Mouse (Mus musculus): ENCODE results near the gene Slc4a5. TPM values are rescaled to one million over a fixed set of nuclear protein-coding genes. Genes with fewer than 3 reads are reported as not detected.

The Slc4a5 gene
- 0.63 and 0.78 TPM in 2 replicates for polyA plus RNA-seq (2014; fragmentation: Nextera tagmentation; extraction: Ambion mirVana)

DNA sequence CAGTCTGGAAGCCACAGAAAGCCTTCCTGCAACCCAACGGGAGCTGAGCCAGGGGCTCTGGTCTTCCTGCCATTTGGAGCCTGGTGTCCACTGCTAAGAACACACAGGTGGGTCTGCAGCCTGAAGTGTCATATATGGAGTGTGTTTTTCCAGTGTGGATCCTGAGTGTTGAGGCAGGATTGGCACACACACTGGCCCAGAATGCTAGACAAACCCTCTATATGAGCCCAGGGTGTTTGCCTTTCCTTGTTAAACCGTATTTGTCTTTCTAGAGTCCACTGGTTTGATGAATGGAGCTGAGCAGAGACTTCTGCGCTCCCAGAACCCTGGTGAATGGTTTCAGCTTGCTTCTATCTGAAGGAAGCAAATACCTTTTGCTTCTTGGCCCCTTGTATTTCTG, at the start of gene Slc4a5:
Gene Slc4a5 (plus strand): TSS at position 15 of the 400 bp plus-strand sequence.
- no peak for ATAC-seq
- 81% methylated on average over 3 of the region's 3 CpGs for WGBS

DNA sequence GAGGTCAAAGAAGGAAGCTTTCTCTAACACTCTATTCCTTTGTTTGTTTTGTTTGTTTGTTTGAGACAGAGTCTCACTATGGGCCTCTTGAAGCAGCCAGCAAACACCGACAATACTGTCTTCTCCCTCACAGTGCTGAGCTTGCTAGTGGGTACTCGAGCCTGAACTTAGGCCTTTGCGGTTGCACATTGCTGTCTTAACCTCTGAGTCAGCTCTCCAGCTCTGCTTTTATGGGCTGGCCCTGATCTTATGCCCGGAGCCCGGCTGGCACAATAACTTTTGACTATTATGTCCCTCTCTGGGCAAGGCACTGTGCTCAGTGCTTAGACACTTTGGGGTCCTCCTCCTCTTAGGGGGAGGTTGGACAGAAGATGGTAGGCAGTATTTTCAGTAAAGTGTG, 49.8 kb upstream of the Slc4a5 start:
- DNase-seq (ENCODE audit: low spot score) (no peak), ATAC-seq (no peak)
- Histone ChIP-seq H3K4me2 (ENCODE audit: low read length) (no peak overlapping the region), H3K9ac (ENCODE audit: low read length) (no peak overlapping the region), H3K9me3 (replicated peaks; ENCODE audit: control insufficient read depth, low read length) (no peaks in the 10 kb centered on the region), H3K4me1 (ENCODE audit: control insufficient read depth, insufficient read depth, low read length) (peaks cover 14% of the 10 kb centered on the region), H3K27me3 (replicated peaks; ENCODE audit: control insufficient read depth, insufficient read depth, low read length) (no peaks in the 10 kb centered on the region), H3K4me3 (ENCODE audit: low read depth, low read length) (no peak overlapping the region), H3K27ac (ENCODE audit: low read depth, low read length) (no peak overlapping the region), H3K36me3 (ENCODE audit: control insufficient read depth, insufficient read depth, low read length) (no peaks in the 10 kb centered on the region; the same call in 1 of the 2 replicates)
- 88% methylated on average over 5 of the region's 5 CpGs for WGBS

More for the DNA sequence above, at the start of gene Slc4a5:
- no peak within 1 kb of the TSS for H3K4me2 ChIP-seq (ENCODE audit: low read length)
- H3K4me3 ChIP-seq (ENCODE audit: low read depth, low read length) = no peak within 1 kb of the TSS
- H3K36me3 ChIP-seq (ENCODE audit: control insufficient read depth, insufficient read depth, low read length) = no peaks in the 10 kb centered on the region
- no peak for DNase-seq (ENCODE audit: low spot score)
- H3K9me3 ChIP-seq (replicated peaks; ENCODE audit: control insufficient read depth, low read length) = no peaks in the 10 kb centered on the region
- H3K27ac ChIP-seq (ENCODE audit: low read depth, low read length) = no peak within 1 kb of the TSS
- no peaks in the 10 kb centered on the region for H3K27me3 ChIP-seq (replicated peaks; ENCODE audit: control insufficient read depth, insufficient read depth, low read length)
- no peak within 1 kb of the TSS for H3K9ac ChIP-seq (ENCODE audit: low read length)
- no peaks in the 10 kb centered on the region for H3K4me1 ChIP-seq (ENCODE audit: control insufficient read depth, insufficient read depth, low read length)

DNA sequence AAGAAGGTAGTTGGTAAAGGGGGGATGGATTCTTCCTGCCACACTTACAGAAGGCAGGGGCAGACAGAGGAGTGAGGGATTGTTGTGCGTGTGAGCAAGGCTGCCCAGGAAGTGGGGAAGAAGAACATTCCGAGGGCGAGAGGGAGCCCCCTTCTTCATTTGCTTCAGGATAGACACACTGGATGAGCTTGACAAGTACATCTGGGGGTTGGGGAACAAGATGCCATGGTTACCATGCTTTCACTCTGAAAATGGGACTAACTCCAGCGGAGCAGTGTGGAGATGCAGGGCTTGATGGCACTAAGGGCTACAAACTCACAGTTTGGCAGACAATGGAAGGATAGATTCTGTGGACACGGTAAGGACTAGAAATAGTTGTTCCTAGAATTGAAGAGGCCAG, 48.6 kb upstream of the Slc4a5 start:
- H3K36me3 ChIP-seq (ENCODE audit: control insufficient read depth, insufficient read depth, low read length) = no peaks in the 10 kb centered on the region; the same call in 1 of the 2 replicates
- H3K27ac ChIP-seq (ENCODE audit: low read depth, low read length) = no peak overlapping the region
- WGBS = 86% methylated on average over 5 of the region's 5 CpGs
- H3K9ac ChIP-seq (ENCODE audit: low read length) = no peak overlapping the region
- H3K9me3 ChIP-seq (replicated peaks; ENCODE audit: control insufficient read depth, low read length) = no peaks in the 10 kb centered on the region
- peak overlapping the region; percentile 30 for H3K4me2 ChIP-seq (ENCODE audit: low read length)
- H3K4me1 ChIP-seq (ENCODE audit: control insufficient read depth, insufficient read depth, low read length) = peaks cover 9% of the 10 kb centered on the region; the same call in 1 of the 2 replicates
- no peaks in the 10 kb centered on the region for H3K27me3 ChIP-seq (replicated peaks; ENCODE audit: control insufficient read depth, insufficient read depth, low read length)
- H3K4me3 ChIP-seq (ENCODE audit: low read depth, low read length) = no peak overlapping the region
- no peak for DNase-seq (ENCODE audit: low spot score)
- ATAC-seq = no peak

DNA sequence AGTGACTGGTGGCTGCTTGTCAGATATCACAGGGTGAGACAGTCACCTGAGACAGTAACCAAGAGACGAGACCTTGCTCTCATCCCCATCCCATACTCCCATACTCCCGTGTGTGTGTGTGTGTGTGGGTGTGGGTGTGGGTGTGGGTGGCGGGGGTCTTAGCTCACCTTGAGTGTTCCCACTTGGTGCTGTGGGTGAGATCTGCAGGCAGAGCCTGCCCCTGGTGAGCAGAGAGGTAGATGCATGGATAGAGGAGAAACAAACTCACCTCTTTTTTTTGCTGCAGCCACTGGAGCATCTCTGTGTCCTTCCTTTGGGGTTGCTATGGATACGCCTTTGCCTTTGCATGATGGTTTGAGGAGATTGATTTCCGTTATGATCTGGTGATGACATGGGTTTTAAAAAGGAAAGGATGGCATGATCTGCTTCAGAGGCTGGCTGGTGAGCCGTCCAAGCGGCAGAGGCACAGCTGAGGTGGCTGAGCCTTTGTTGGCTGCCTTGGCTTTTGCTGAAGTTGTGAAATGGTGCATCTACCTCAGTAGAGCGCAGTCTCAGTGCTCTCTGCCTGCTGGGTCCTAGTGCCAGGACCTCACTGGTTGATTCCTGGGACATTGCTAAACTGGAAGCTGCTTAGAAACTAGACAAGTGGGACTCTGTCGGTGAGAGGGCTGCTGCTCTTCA, 47.2 kb upstream of the Slc4a5 start:
- 60% methylated on average over 9 of the region's 9 CpGs for WGBS
- peak overlapping the region; percentile 22; the same call in 1 of the 2 replicates for H3K27ac ChIP-seq (ENCODE audit: low read depth, low read length)
- H3K36me3 ChIP-seq (ENCODE audit: control insufficient read depth, insufficient read depth, low read length) = no peaks in the 10 kb centered on the region; the same call in 1 of the 2 replicates
- no peaks in the 10 kb centered on the region for H3K27me3 ChIP-seq (replicated peaks; ENCODE audit: control insufficient read depth, insufficient read depth, low read length)
- peak overlapping the region; percentile 48 for H3K9ac ChIP-seq (ENCODE audit: low read length)
- peak overlapping the region; percentile 30 for H3K4me2 ChIP-seq (ENCODE audit: low read length)
- H3K9me3 ChIP-seq (replicated peaks; ENCODE audit: control insufficient read depth, low read length) = no peaks in the 10 kb centered on the region
- DNase-seq (ENCODE audit: low spot score) (peak; percentile 41), ATAC-seq (peak; percentile 55; the same call in 1 of the 2 replicates)
- no peaks in the 10 kb centered on the region for H3K4me1 ChIP-seq (ENCODE audit: control insufficient read depth, insufficient read depth, low read length)
- H3K4me3 ChIP-seq (ENCODE audit: low read depth, low read length) = peak overlapping the region; percentile 12

DNA sequence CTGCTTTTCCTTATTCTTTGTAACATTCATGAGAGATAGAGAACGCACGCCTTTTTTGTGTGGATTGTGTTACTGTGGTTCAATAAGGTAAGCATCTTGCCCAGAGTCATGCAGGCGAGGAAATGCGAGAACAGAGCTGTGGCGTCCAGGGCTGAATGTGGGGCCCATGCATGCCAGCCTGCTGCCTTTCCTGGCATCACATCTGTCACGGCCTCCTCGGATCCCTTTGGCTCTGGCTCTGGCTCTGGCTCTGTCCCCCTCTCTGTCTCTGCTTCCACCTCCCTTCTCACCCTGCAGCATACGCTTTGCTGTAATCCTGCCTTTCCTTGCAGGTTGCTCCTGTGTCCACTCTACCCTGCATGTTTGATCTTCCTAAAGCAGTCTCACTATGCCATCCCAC, 43.6 kb upstream of the Slc4a5 start:
- DNase-seq (ENCODE audit: low spot score) = no peak

DNA sequence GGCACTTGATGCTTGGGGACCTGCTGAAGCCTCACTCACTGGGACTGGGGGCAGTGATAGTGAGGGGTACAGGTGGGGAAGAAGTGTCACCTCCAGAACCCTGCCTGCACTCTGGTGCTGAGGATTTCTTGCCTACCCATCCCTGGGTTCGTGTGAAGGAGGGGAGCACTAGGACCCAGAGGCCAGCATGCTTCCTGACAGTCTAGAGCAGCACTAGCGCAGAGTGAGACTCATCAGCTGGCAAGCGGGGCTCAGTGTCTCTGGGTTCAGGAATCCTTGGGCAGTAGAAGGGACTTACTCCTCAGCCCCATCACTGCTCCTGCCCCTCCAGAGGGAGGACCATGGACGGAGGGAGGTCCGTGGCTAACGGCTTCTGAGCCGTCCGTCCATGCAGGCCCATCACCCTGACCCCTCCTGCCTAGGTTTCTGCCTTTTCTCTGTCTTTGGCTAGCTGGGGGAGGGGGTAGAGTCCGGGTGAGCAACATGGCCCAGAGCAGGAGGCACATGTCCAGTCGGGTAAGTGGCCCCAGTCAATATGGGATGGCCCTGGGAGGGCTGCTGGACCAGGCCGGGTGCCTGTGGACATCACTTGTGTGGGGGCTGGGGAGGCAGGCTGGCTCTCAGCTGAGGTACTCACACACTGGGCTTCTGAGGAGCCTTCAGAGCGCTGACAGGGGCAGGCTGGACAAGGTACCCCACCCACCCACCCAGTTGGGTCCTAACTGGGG, 40.1 kb upstream of the Slc4a5 start:
- H3K27me3 ChIP-seq (replicated peaks; ENCODE audit: control insufficient read depth, insufficient read depth, low read length) = no peaks in the 10 kb centered on the region
- no peak overlapping the region for H3K27ac ChIP-seq (ENCODE audit: low read depth, low read length)
- peak; percentile 85 for ATAC-seq
- WGBS = 13% methylated on average over 12 of the region's 12 CpGs
- peak overlapping the region; percentile 60 for H3K9ac ChIP-seq (ENCODE audit: low read length)
- peak overlapping the region; percentile 55 for H3K4me2 ChIP-seq (ENCODE audit: low read length)
- peaks cover 10% of the 10 kb centered on the region; the same call in 1 of the 2 replicates for H3K4me1 ChIP-seq (ENCODE audit: control insufficient read depth, insufficient read depth, low read length)
- H3K36me3 ChIP-seq (ENCODE audit: control insufficient read depth, insufficient read depth, low read length) = peaks cover 21% of the 10 kb centered on the region
- H3K9me3 ChIP-seq (replicated peaks; ENCODE audit: control insufficient read depth, low read length) = no peaks in the 10 kb centered on the region
- peak overlapping the region; percentile 28 for H3K4me3 ChIP-seq (ENCODE audit: low read depth, low read length)
- DNase-seq (ENCODE audit: low spot score) = peak; percentile 79

More for the DNA sequence above, 43.6 kb upstream of the Slc4a5 start:
- no peak for ATAC-seq
- 83% methylated on average over 8 of the region's 8 CpGs for WGBS
- Histone ChIP-seq H3K4me2 (ENCODE audit: low read length) (no peak overlapping the region), H3K9ac (ENCODE audit: low read length) (no peak overlapping the region), H3K9me3 (replicated peaks; ENCODE audit: control insufficient read depth, low read length) (no peaks in the 10 kb centered on the region), H3K36me3 (ENCODE audit: control insufficient read depth, insufficient read depth, low read length) (no peaks in the 10 kb centered on the region; the same call in 1 of the 2 replicates), H3K27me3 (replicated peaks; ENCODE audit: control insufficient read depth, insufficient read depth, low read length) (no peaks in the 10 kb centered on the region), H3K4me3 (ENCODE audit: low read depth, low read length) (no peak overlapping the region), H3K4me1 (ENCODE audit: control insufficient read depth, insufficient read depth, low read length) (peaks cover 10% of the 10 kb centered on the region; the same call in 1 of the 2 replicates), H3K27ac (ENCODE audit: low read depth, low read length) (no peak overlapping the region)

DNA sequence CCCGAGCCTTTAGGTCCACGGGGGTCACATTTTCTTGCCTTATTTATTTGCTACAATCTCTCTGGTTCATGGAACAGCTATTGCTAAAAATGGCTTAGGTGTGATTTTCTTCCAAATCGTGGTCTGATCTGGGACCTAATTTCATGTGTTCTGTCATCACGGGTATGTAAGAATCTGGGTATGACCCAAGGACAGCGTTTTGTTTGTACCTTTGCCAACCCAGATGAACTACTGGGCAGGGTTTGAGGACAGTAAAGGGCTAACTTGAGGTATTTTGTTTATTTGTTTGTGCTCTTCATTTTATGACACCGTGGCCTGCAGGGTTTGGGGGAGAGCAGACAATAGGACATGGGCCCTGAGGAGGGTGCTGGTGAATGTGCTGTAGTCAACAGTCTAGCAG, 39.0 kb upstream of the Slc4a5 start:
- Histone ChIP-seq H3K36me3 (ENCODE audit: control insufficient read depth, insufficient read depth, low read length) (peaks cover 26% of the 10 kb centered on the region), H3K9ac (ENCODE audit: low read length) (no peak overlapping the region), H3K27ac (ENCODE audit: low read depth, low read length) (no peak overlapping the region), H3K4me2 (ENCODE audit: low read length) (no peak overlapping the region; the same call in 1 of the 2 replicates), H3K9me3 (replicated peaks; ENCODE audit: control insufficient read depth, low read length) (no peaks in the 10 kb centered on the region), H3K4me3 (ENCODE audit: low read depth, low read length) (no peak overlapping the region), H3K4me1 (ENCODE audit: control insufficient read depth, insufficient read depth, low read length) (peaks cover 12% of the 10 kb centered on the region; the same call in 1 of the 2 replicates), H3K27me3 (replicated peaks; ENCODE audit: control insufficient read depth, insufficient read depth, low read length) (no peaks in the 10 kb centered on the region)
- DNase-seq (ENCODE audit: low spot score) (no peak), ATAC-seq (no peak)
- 84% methylated on average over 6 of the region's 6 CpGs for WGBS

DNA sequence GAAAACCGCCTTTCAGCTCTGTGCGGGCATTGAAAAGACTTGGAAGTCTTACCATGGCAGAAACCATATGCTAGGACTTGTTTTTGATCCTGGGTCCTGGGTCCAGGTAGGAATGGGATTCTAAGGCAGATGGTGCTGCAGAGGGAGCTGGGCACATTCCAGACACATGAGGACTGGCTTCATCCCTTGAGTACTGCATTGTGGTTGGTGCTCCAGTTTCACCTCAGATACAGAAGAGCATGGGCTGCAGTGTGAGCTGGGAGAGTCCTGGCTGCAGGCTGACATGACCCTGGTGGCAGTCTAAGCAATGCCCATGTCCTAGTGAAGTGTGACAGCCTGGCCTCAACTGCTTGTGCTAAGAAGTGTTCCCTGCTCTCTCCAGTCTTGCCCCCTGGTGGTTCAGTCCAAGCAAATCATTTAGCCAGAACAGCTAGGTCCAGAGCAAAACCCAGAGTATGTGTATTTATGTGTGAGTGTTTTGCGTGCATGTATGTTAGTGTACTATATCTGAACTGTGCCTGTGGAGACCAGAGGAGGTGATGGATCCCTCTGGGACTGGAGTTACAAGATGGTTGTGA, 34.7 kb upstream of the Slc4a5 start:
- Histone ChIP-seq H3K4me1 (ENCODE audit: control insufficient read depth, insufficient read depth, low read length) (peaks cover 14% of the 10 kb centered on the region), H3K9me3 (replicated peaks; ENCODE audit: control insufficient read depth, low read length) (no peaks in the 10 kb centered on the region), H3K27me3 (replicated peaks; ENCODE audit: control insufficient read depth, insufficient read depth, low read length) (no peaks in the 10 kb centered on the region), H3K9ac (ENCODE audit: low read length) (no peak overlapping the region), H3K4me2 (ENCODE audit: low read length) (no peak overlapping the region), H3K36me3 (ENCODE audit: control insufficient read depth, insufficient read depth, low read length) (peaks cover 45% of the 10 kb centered on the region), H3K27ac (ENCODE audit: low read depth, low read length) (0 out of 2 replicates have a peak overlapping the region, but pooled peaks have one; percentile 83), H3K4me3 (ENCODE audit: low read depth, low read length) (no peak overlapping the region)
- no peak for ATAC-seq
- WGBS = 87% methylated on average over 3 of the region's 3 CpGs
- DNase-seq (ENCODE audit: low spot score) = no peak
